Mouse (Mus musculus): ENCODE results near the gene Bcl7b.

Bcl7b gene

DNA sequence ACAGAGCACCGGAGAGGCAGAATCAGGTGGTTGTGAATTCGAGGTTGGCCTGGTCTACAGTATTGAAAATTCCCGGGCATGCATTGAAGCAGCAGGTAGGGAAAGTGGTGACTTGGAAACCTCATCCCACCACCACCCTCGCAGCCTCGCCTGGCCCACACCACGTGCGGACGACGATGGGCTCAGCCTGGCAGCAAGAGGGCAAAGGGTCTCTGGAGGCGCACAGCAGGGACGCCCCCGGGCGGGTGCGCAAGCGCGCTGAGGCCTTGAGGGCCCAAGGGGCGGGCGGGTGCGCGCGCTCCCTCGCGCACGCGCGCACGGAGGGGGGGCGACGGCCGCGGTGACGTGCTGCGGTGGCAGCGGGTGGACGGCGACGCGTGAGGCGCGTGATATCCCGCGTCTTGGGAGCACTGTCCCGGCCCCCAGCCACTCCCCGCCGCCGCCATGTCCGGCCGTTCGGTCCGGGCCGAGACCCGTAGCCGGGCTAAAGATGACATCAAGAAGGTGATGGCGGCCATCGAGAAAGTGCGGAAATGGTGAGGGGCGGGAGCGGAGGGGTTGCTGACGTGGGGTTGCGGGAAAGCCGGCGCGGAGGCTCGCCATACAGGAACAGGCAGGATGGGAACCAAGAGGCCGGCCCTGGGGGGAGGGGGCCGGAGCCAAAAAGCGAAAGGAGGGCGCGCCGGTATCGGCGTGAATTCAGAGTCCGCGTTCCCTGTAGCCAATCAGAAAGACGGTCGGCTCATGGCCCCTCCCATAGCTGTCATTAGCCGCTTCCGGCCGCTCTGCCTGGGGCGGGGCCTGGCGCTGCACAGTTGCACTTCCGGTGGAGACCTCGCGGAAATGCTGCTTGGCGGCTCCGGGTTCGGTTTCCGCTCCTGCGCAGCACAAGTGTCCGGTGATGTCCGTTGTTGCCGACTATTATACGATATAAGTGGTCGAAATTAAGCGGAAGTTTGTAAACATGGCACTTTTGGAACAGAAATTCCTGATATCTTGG, at the start of gene Bcl7b:
Gene Bcl7b (plus strand): TSS at position 221 of the 1,000 bp plus-strand sequence.
- peak; percentile 97 for DNase-seq (ENCODE audit: low spot score in 2 of 2)

DNA sequence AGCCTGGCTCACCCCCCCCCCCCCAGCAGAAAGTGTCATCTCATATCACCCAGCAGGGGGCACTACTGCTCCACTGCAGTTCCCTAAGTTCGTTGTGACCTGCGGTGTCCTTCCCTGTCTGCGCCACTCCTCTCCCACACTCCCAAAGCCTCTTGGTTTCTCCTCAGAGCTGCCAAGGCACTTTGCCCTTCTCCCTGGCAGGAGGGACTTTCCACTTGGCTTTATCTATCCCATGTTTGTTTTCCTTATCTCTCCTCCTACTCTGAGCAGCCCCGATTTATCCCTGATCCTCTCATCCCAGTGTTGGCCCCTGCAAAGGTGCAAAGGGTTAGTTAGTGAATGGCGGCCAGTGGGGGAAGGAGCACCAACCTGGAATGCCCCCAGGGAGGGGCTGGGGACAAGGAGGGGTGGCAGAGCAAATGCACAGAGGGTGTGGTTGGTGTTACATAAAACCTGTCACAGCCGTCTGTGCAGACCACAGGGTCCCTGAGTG, 49.4 kb upstream of the Bcl7b start:
- peak in 1 of 2 experiments; percentile 24 for DNase-seq (ENCODE audit: low spot score in 2 of 2)

DNA sequence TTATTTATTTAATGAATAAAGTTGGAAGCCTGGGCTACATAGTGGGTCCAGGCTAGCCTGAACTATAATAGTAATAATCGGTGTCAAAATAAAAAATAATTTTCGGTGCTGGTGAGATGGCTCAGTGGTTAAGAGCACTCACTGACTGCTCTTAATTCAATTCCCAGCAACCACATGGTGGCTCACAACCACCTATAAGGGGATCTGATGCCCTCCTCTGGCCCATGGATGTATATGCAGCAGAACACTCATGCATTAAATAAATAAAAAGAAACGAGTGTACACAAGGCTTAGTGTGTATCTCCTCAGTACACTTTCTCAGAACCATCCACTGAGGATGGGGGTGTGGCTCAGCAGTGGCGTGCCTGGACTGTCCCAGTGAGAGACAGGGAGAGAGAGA, 47.3 kb upstream of the Bcl7b start:
- DNase-seq (ENCODE audit: low spot score in 2 of 2) = no peak

DNA sequence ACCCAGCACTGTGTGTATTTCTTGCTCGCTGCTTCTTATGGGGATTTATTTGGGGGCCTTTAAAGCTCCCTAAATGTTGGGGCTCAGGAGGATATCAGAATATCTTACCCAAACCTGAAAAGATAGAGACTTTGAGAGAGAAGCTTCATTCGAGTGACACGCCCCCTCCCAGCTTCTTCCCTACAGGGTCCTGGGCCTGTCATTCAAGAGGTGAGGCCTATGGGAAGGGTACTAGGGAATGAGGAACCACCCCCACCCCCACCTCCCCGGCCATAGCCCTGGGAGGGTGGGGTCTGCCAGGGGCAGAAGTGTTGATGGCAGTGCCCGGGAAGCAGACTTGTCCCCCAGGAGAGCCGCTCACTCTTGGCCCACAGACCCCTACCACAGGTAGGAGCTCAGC, 42.0 kb upstream of the Bcl7b start:
- DNase-seq (ENCODE audit: low spot score in 2 of 2) = peak; percentile 29 to 45

- DNase-seq (ENCODE audit: low spot score in 2 of 2) = peak in 1 of 2 experiments; percentile 11
Observed at GRCm38 (mm10) chr5:135127669-135128068, 40.4 kb upstream of the Bcl7b start.

GRCm38 (mm10) chr5:135129747-135130146, 38.3 kb upstream of the Bcl7b start:
- no peak for DNase-seq (ENCODE audit: low spot score in 2 of 2)

- DNase-seq (ENCODE audit: low spot score in 2 of 2) = no peak
Observed at GRCm38 (mm10) chr5:135133736-135134405, 34.2 kb upstream of the Bcl7b start.

- DNase-seq (ENCODE audit: low spot score in 2 of 2) = no peak
Observed at GRCm38 (mm10) chr5:135134534-135134933, 33.5 kb upstream of the Bcl7b start.

DNA sequence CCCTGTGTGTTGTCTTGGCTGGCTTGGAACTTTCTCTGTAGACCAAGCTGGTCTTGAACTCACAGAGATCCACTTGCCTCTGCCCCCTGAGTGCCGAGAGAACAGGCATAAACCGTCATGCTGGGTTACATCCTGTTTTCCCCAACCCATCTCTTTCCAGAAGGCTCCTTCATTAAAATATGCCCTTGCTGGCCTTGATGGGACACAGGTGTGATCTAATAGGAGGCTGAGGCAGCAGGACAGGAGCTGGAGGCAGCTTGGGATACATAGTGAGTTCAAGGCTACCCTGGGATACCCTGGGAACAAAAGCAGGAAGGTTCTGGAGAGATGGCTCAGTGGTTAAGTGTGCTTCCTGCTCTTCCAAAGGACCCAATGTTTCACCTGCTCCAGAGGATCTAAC, 28.2 kb upstream of the Bcl7b start:
- DNase-seq (ENCODE audit: low spot score in 2 of 2) = no peak

DNA sequence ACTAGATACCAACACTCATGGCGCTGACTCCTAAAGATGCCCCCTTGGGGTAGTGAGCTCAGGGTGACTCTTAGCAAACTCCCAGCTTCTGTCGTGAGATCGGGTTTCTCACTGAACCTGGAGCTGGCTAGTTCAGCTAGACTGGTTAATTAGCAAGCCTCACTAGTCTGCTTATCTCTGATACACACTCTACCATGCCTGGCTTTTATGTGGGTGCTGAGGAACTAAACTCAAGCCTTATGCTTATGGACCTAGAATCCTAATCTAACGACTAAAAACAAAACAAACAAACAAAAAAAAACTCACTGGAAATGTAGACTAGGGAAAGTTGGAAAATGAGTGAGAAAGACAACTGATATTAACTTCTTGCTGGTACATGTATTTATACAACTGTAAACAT, 23.6 kb upstream of the Bcl7b start:
- DNase-seq (ENCODE audit: low spot score in 2 of 2) = no peak

- DNase-seq (ENCODE audit: low spot score in 2 of 2) = no peak
Observed at GRCm38 (mm10) chr5:135145532-135145931, 22.6 kb upstream of the Bcl7b start.

DNA sequence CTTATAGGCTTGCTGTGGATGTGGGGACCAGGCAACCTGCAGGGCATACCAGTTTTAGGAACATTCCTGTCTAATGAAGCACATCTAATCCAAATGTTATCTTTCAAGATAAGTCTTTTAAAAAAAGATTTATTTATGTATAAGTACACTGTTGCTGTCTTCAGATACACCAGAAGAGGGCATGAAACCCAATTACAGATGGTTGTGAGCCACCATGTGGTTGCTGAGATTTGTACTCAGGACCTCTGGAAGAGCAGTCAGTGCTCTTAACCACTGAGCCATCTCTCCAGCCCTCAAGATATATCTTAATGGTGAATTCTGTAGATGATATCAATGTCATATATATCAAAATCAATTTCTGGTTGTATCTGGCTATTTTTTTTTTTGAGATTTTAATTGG, 22.1 kb upstream of the Bcl7b start:
- DNase-seq (ENCODE audit: low spot score in 2 of 2) = no peak

- no peak for DNase-seq (ENCODE audit: low spot score in 2 of 2)
Observed at GRCm38 (mm10) chr5:135148715-135149052, 19.4 kb upstream of the Bcl7b start.

DNA sequence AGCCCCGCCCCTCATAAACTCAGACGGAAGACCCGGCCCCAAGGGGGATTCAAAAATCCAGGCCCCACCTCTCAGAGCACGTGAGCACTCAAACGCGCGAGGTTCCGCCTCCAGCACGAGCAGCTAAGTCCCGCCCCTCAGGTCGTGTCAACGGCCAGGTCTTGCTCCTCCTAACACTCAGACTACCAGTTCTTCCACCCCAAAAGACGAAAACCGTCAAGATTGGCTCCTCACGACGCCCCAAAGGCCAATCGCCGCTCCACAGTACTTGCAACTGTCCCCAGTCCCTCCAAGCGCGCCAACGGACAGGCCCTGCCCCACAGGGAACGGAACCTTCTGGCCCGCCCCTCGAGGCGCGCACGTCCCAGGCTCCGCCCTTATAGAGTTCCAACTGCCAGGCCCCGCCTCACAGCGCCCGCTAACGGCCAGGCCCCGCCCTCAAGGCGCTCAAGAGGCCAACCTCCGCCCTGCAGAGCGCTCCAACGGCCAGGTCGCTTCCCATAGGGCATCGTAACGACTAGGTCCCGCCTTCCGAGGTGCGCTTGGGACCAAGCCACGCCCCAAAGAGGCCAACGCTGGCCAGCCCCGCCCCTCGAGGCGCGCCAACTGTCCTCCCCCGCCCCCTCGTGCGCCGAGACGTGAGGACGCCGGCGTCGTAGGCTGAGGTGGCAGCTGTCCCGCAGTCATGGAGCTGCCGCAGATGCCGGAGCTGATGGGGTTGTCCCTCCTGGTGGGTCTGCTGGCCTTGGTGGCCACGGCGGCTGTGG, 18.8 kb upstream of the Bcl7b start, which contains the start of gene Tbl2:
Gene Tbl2 (plus strand): TSS at position 605 of the 767 bp plus-strand sequence.
- DNase-seq (ENCODE audit: low spot score in 2 of 2) = peak; percentile 97 to 98

DNA sequence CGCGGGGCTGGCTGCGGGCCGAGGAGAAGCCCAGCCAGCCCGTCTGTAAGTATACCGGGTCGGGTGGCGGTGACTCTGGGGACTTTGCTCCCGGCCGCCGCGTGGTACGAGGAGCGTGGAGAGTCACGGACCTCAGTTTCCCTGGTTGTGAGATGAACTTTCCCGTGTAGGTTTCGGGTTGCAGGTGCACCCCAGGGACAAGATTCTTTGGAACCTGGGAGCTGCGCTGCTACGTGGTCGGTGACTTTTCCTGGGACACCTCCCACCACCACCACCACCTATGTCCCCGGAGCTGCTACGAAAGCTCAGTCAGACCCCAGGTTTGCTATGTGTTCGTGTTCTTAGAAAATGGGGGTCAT, 18.3 kb upstream of the Bcl7b start:
- DNase-seq (ENCODE audit: low spot score in 2 of 2) = no peak

DNA sequence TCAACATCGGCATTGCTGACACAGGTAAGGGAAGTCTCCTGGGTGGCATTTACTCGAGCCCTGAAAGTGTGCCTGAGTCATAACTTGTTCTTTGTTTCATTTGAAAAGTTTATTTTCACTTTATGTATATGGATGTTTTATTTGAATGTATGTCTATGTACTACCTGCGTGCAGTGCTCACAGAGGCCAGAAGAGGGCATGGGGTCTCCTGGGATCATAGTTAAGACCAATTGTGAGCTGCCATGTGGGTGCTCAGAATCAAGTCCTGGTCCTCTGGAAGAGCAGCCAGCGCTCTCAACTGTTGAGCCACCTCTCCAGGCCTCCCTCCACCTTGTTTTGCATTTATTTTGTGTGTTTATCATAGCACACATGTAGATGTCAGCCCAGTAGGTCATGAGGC, 11.6 kb upstream of the Bcl7b start:
- DNase-seq (ENCODE audit: low spot score in 2 of 2) = no peak

DNA sequence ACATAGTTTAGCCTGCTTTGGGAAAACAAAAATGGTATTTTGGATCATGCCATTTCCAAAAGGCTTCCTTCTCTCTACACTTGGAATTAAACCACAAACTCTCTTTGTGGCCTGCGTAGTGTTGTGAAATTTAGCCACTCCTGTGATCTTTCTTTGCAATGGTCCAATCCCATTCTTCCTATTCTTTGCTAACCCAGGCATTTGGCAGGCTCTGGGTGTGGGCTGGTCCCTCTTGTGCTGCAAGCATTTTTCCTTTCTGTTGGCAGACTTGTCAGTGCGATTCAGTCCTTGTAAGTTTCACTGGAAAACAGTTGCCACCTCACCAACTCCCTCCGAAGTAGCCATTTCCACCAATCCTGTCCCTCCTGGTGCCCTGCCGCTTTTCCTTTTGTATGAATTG, 6.9 kb upstream of the Bcl7b start:
- DNase-seq (ENCODE audit: low spot score in 2 of 2) = no peak

- no peak for DNase-seq (ENCODE audit: low spot score in 2 of 2)
Observed at GRCm38 (mm10) chr5:135161650-135162049, 6.4 kb upstream of the Bcl7b start.

- no peak for DNase-seq (ENCODE audit: low spot score in 2 of 2)
Observed at GRCm38 (mm10) chr5:135162361-135162760, 5.7 kb upstream of the Bcl7b start.

GRCm38 (mm10) chr5:135162821-135163220, 5.3 kb upstream of the Bcl7b start:
- DNase-seq (ENCODE audit: low spot score in 2 of 2) = no peak

- no peak for DNase-seq (ENCODE audit: low spot score in 2 of 2)
Observed at GRCm38 (mm10) chr5:135166909-135167308, 1.2 kb upstream of the Bcl7b start.

DNA sequence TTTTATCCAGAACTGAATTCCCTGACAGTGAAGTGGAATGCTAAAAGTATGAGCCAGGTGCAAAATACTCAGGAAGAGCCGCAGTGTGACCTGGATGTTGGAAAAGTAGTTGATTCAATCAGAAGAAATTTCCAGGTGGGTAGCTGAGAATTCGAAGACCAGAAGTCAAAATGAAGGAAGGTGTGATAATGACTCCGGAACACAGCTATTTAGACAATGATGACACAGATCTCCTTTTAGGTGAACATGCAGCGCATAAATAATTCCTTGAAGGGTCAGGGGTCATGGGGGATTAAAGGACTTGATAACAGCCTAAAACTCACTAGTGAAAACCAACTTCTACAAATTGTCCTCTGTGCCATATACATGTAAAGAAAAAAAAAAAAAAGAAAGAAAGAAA, 614 bp upstream of the Bcl7b start:
- no peak for DNase-seq (ENCODE audit: low spot score in 2 of 2)

Data from frontal cortex, postnatal 10 days (tissue).